Mouse (Mus musculus) layer of hippocampus, postnatal 14 days (tissue): ENCODE results near the gene Tex2. TPM values are rescaled to one million over a fixed set of nuclear protein-coding genes. Genes with fewer than 3 reads are reported as not detected.

ENCODE experiments used
- DNase-seq, 2 experiments: peaks; one replicate each; pipeline ENCODE4 v3.0.0; 2021 to 2022; ENCODE audit warnings: low spot score in 2 of 2, mixed read lengths in 1 of 2
- total RNA-seq, 2 experiments: library from RNA; stranded (reverse); gene quantifications; 2 replicates each; pipeline ENCODE4 v1.2.3; 2021

Tex2 gene
- total RNA-seq, 2 experiments from 2014 or later = 105 to 120 TPM

- no peak for DNase-seq
These were observed 57.2 kb downstream of the Tex2 start for GRCm38 (mm10) chr11:106555805-106556615.

- DNase-seq = no peak
These were observed 62.8 kb downstream of the Tex2 start for GRCm38 (mm10) chr11:106550398-106550797.

- no peak for DNase-seq
These were observed 67.1 kb downstream of the Tex2 start for GRCm38 (mm10) chr11:106546081-106546480.

- DNase-seq = no peak
These were observed 68.3 kb downstream of the Tex2 start for GRCm38 (mm10) chr11:106544916-106545315.

- no peak for DNase-seq
These were observed 69.1 kb downstream of the Tex2 start for GRCm38 (mm10) chr11:106544133-106544532.

- no peak for DNase-seq
These were observed 70.2 kb downstream of the Tex2 start for GRCm38 (mm10) chr11:106543006-106543405.

GRCm38 (mm10) chr11:106542385-106542784, 70.8 kb downstream of the Tex2 start:
- DNase-seq = no peak

- no peak for DNase-seq
These were observed 72.5 kb downstream of the Tex2 start for GRCm38 (mm10) chr11:106540506-106541268.

- DNase-seq = peak; percentile 19 to 43
These were observed 76.8 kb downstream of the Tex2 start for GRCm38 (mm10) chr11:106536253-106536912.

- DNase-seq = no peak
These were observed 77.5 kb downstream of the Tex2 start for GRCm38 (mm10) chr11:106535660-106536252.

GRCm38 (mm10) chr11:106532248-106532790, 80.9 kb downstream of the Tex2 start:
- DNase-seq = no peak

GRCm38 (mm10) chr11:106529786-106530185, 83.4 kb downstream of the Tex2 start:
- DNase-seq = no peak

GRCm38 (mm10) chr11:106529113-106529512, 84.1 kb downstream of the Tex2 start:
- DNase-seq = no peak

- no peak for DNase-seq
These were observed 85.3 kb downstream of the Tex2 start for GRCm38 (mm10) chr11:106527926-106528325.

GRCm38 (mm10) chr11:106527147-106527821, 85.9 kb downstream of the Tex2 start:
- no peak for DNase-seq

GRCm38 (mm10) chr11:106522538-106522937, 90.7 kb downstream of the Tex2 start:
- no peak for DNase-seq

GRCm38 (mm10) chr11:106521612-106522011, 91.6 kb downstream of the Tex2 start:
- DNase-seq = no peak

- no peak for DNase-seq
These were observed 92.8 kb downstream of the Tex2 start for GRCm38 (mm10) chr11:106520404-106520803.

GRCm38 (mm10) chr11:106519519-106519918, 93.7 kb downstream of the Tex2 start:
- no peak for DNase-seq

GRCm38 (mm10) chr11:106518391-106518790, 94.8 kb downstream of the Tex2 start:
- no peak for DNase-seq
